Mouse (Mus musculus) liver, adult 2 months (tissue): Measurements from ENCODE around the gene Fancg. TPM values are rescaled to one million over a fixed set of nuclear protein-coding genes. Genes with fewer than 3 reads are reported as not detected.
A peak's percentile ranks its signal among the peaks of the same experiment; 100 is the strongest.

Source experiments
- DNase-seq: peaks from one replicate; pipeline ENCODE4 v3.0.0-alpha.2; 2011; ENCODE audit warnings: low read depth, low spot score; ENCODE audit errors: extremely low read depth
- H3K27ac ChIP-seq: fragments of 200-500 bp; replicated peaks from 2 replicates; pipeline ENCODE4 v1.5.1; 2012; ENCODE audit warnings: low read depth, mild to moderate bottlenecking, control low read depth, inconsistent platforms, low read length; ENCODE audit not compliant: insufficient read depth
- H3K27me3 ChIP-seq: fragments of 200-500 bp; 2 replicates; pipeline ENCODE4 v1.6.1; 2012; ENCODE audit warnings: mild to moderate bottlenecking, moderate library complexity, low read length, inconsistent platforms; ENCODE audit not compliant: control insufficient read depth, insufficient read depth
- H3K36me3 ChIP-seq: fragments of 200-500 bp; 2 replicates; pipeline ENCODE4 v1.6.1; 2012; ENCODE audit warnings: low read length, inconsistent platforms; ENCODE audit not compliant: control insufficient read depth, insufficient read depth
- H3K4me1 ChIP-seq: fragments of 200-500 bp; 2 replicates; pipeline ENCODE4 v1.6.1; 2011; ENCODE audit warnings: low read length; ENCODE audit not compliant: control insufficient read depth, insufficient read depth
- H3K4me3 ChIP-seq: fragments of 200-500 bp; 2 replicates; pipeline ENCODE4 v1.5.1; 2011; ENCODE audit warnings: low read depth, mild to moderate bottlenecking, control low read depth, low read length, moderate library complexity; ENCODE audit not compliant: insufficient read depth
- H3K79me2 ChIP-seq: fragments of 200-500 bp; 2 replicates; pipeline ENCODE4 v1.6.1; 2012; ENCODE audit warnings: inconsistent platforms, mild to moderate bottlenecking, low read length, moderate library complexity; ENCODE audit not compliant: control insufficient read depth, insufficient read depth
- H3K9ac ChIP-seq: fragments of 200-500 bp; 2 replicates; pipeline ENCODE4 v1.6.1; 2012; ENCODE audit warnings: low read depth, mild to moderate bottlenecking, control low read depth, inconsistent platforms, low read length
- CTCF ChIP-seq: fragments of 200-500 bp; IDR thresholded peaks from 2 replicates; pipeline ENCODE4 v1.5.1; 2011; ENCODE audit warnings: low read depth, low read length, control low read depth
- POLR2A ChIP-seq: fragments of 200-500 bp; IDR thresholded peaks from 2 replicates; pipeline ENCODE4 v1.6.1; 2011; ENCODE audit warnings: low read length, control low read depth; ENCODE audit not compliant: insufficient read depth; ENCODE audit errors: extremely low read depth
- WGBS: fragments of 180-500 bp; shearing (Covaris S2); methylation state at CpG from one replicate; pipeline ENCODE4 v1.1.7; 2018; 5-methylcytosine and 5-hydroxymethylcytosine counted together
- polyA plus RNA-seq: library from polyadenylated mRNA; depleted of rRNA; stranded (reverse); fragments of >200 nt; gene quantifications from 2 replicates; pipeline ENCODE4 v1.2.3, GENCODE M21; 2012
- total RNA-seq: library from RNA; depleted of rRNA; stranded (reverse); fragments of >200 nt; gene quantifications from 2 replicates; pipeline ENCODE4 v1.2.3, GENCODE M21; 2014

Gene Fancg
- total and polyA plus RNA-seq, 2 experiments = 1.2 to 2.9 TPM

DNA sequence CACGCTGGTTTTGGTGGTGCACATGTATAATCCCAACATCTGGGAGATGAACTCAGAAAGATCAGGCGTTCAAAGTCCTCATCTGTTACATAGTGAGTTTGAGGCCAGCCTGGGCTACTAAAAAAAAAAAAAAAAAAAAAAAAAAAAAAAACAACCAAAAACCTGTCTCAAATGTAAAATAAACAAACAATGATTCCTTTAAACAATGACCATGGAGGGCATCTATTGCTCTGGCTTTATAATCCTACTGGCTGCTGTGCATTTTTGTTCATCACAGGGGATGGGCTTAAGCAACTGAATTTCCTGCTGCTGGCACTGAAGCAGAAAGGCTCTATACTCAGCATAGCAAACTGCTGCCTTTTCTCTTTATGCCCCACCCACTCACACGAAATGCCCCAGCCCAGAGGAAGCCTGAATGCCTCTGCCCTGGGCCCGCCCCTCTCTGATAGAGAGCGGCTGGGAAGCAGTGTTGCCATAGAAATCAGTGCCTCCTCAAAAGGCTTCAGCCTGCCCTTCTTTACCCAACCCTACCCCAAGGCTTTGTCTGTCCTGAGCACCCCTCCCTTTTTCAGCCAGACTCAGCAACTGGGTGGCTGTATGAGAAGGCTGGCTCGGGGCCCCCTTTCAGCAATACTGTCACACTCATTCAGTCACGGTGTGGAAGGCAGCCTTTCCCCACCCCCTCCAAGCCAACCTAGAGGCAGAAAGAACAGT is 33.5 kb upstream of the Fancg start:
- no peaks in the 10 kb centered on the region for H3K36me3 ChIP-seq
- no peaks in the 10 kb centered on the region for H3K79me2 ChIP-seq
- no peak overlapping the region for H3K9ac ChIP-seq
- no peak for TF ChIP-seq CTCF
- TF ChIP-seq POLR2A = no peak
- peak overlapping the region; percentile 32 for H3K27ac ChIP-seq
- H3K4me1 ChIP-seq = peaks cover 17% of the 10 kb centered on the region
- no peaks in the 10 kb centered on the region for H3K27me3 ChIP-seq
- WGBS = 47% methylated on average over 7 of the region's 7 CpGs
- H3K4me3 ChIP-seq = no peak overlapping the region
- DNase-seq = no peak

DNA sequence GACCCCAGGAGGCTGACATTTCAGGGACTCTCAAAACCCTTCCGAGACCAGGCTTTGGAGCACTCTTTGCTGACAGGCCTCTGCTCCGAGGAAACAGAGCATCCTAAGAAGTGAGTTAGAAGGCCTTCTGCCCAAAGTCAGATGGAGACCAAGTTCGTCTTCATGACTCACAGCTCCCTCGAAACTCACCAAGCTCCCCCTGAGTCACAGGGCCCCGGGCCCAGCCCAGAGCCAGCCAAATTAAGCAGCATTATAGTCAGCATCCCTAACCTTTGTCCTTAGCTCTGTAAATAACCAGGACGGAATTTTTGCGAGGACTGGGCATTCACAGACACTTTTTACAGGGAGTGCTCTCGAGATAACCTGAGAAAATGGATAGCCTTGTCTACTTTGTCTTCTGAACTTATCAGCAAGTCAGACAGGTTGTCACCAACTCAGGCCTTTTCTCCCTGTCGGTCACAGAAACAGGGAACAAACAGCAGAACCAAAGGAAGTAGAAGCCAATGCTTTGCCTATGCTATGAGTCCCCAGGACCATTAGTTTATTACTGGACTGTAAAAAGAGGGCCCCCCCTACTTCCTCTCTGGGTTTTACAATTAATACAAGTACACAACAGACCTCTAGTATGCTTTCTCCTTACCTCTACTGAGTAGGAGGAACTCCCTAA is 30.7 kb upstream of the Fancg start:
- Histone ChIP-seq H3K36me3 (no peaks in the 10 kb centered on the region), H3K4me3 (no peak overlapping the region), H3K4me1 (peaks cover 17% of the 10 kb centered on the region), H3K27ac (no peak overlapping the region), H3K79me2 (no peaks in the 10 kb centered on the region), H3K27me3 (no peaks in the 10 kb centered on the region), H3K9ac (no peak overlapping the region)
- no peak for DNase-seq
- 64% methylated on average over 9 of the region's 9 CpGs for WGBS
- TF ChIP-seq CTCF (no peak), POLR2A (no peak)

DNA sequence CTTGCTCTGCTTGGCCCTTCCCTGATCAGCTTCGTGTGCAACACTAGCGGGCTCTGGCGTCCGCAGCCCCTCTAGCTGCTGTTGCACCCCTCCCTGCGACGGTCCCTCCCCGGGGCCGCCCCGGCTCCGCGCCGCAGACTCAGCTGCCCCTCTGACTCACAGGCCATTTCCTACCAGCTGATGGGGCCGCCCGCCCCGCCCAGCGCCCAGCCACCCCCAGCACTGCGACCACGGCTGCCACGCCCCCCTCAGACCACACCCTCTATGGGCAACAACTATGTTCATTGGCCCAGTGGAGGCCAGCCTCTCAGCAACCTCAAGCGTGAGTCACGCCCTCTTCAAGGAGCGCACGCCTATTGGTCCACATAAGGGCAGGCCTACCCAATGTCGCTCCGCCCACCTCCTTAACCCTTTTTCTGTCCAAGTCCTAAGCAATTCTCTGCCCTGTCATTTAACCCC is 29.8 kb upstream of the Fancg start:
- Histone ChIP-seq H3K4me3 (peak overlapping the region; percentile 86), H3K27me3 (no peaks in the 10 kb centered on the region), H3K27ac (peak overlapping the region; percentile 60), H3K9ac (peak overlapping the region; percentile 83), H3K4me1 (peaks cover 15% of the 10 kb centered on the region), H3K36me3 (no peaks in the 10 kb centered on the region), H3K79me2 (no peaks in the 10 kb centered on the region)
- peak; percentile 95 for DNase-seq
- WGBS = under 1% methylated on average over 25 of the region's 25 CpGs
- no peak for TF ChIP-seq CTCF
- TF ChIP-seq POLR2A = peak; percentile 85; the same call in 1 of the 2 replicates

DNA sequence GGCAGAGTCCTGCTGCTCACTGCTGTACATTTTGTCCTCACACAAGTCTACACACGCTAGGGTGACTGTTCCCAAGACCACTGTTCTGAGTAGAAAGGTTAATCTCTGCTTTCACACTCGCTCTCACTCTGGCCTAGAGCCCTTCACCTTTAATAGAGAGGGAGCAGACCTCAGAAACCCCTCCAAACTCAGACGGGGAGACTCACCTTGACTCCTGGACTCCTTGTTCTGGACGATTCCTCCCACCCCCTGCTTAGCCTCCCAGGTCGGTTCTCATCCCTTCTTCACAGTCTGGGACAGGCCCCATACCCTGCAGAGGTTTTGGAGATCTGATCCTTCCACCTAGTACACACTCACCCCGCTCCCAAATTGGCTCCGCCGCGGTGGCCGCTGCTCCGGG is 29.3 kb upstream of the Fancg start:
- H3K4me1 ChIP-seq = peaks cover 13% of the 10 kb centered on the region

DNA sequence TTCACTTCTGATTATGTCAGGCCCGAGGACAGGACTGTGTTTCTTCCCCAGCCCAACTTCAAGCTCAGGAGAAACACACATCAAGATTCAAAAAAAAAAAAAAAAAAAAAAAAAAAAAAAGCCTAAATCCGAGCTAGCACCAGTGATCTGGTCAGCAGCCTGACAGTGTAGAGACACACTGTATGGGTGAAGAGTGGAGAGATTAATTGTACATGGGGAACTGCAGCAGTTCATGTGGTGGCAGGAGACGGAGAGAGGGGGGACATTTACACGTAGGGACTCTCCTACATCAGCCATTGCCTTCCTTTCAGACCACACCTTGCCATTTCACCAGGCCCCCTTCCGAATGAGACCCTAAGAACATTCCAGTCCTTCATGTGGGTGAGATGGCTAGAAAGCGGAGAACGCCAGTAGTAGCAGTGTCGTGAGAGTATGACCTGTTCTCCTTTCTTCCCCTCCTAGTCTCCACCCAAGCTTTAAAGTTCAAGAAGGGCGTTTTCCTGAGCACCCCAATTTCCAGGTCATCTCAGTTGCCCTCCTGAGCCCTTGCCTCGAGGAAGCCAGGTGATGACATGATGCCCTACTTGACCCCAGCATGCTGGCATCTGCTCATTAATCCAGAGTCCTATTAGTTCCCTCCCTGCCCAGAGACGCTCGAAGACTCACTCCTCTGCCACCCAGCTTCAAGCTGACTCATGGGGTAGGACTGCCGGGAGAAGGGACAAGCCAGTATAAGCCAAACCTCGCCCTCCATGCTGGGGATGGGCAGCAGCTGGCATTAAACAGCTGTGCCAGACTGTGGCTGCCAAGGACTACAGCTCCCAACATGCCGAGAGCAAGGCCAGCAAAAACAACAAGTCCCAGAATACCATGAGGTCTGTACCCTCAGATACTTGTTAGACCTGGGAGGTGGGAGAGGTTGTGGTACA is 28.5 kb upstream of the Fancg start:
- TF ChIP-seq POLR2A (no peak), CTCF (no peak)
- Histone ChIP-seq H3K27ac (peak overlapping the region; percentile 1; the same call in 1 of the 2 replicates), H3K4me3 (peak overlapping the region; percentile 86), H3K36me3 (no peaks in the 10 kb centered on the region), H3K4me1 (peaks cover 10% of the 10 kb centered on the region), H3K79me2 (no peaks in the 10 kb centered on the region), H3K27me3 (no peaks in the 10 kb centered on the region), H3K9ac (peak overlapping the region; percentile 83)
- DNase-seq = peak; percentile 66
- 43% methylated on average over 15 of the region's 15 CpGs for WGBS

More for the DNA sequence above, 29.3 kb upstream of the Fancg start:
- Histone ChIP-seq H3K4me3 (peak overlapping the region; percentile 86), H3K36me3 (no peaks in the 10 kb centered on the region), H3K27me3 (no peaks in the 10 kb centered on the region), H3K9ac (peak overlapping the region; percentile 83), H3K27ac (peak overlapping the region; percentile 60), H3K79me2 (no peaks in the 10 kb centered on the region)
- TF ChIP-seq POLR2A = no peak
- no peak for TF ChIP-seq CTCF
- WGBS = 2% methylated on average over 11 of the region's 11 CpGs
- no peak for DNase-seq
